Mouse (Mus musculus): ENCODE measurements around the gene Zyx. TPM values are rescaled to one million over a fixed set of nuclear protein-coding genes. Genes with fewer than 3 reads are reported as not detected.

The Zyx gene
- total RNA-seq, 4 experiments from 2014 or later, result 42.1 to 50.3 (median 47.5) TPM

DNA sequence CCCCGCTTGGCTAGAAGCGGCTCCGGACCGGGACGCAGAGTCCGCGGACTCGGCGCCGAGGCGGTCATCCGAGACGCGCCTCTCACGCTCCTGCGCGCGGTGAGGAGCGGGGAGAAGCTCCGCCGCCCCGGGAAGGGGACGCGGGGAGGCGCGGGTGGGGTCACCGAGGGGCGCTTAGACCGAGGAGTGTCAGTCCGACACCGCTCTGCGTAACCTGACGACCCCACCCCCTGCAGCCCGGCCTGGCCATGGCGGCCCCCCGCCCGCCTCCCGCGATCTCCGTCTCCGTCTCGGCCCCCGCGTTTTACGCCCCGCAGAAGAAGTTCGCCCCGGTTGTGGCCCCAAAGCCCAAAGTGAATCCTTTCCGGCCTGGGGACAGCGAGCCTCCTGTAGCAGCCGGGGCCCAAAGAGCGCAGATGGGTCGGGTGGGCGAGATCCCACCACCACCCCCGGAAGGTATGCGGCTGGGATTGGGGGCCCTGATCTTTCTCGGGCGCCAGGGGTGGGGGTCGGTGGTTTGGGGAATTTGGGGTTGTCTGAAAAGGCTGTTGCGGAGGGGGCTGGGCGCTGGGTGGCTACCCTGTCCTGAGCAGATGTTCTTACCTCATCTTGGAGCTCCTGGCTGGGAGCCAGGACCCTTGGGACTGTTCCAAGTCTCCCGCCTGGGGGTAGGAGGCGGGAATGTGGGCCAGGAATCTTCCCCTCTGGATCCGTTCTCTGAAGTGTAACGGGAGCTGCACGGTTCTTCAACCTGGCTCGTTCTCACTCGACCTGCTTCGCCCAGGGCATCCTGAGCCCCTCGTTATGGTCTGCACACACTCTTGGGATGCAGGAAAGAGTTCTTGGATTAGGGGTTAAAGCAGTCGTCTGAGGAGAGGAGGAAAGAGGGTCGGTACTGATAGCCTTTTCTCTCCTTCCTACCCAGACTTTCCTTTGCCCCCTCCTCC lies 864 bp downstream of the Zyx start:
- DNase-seq (ENCODE audit: low spot score in 2 of 2), result peak; percentile 70 to 78

DNA sequence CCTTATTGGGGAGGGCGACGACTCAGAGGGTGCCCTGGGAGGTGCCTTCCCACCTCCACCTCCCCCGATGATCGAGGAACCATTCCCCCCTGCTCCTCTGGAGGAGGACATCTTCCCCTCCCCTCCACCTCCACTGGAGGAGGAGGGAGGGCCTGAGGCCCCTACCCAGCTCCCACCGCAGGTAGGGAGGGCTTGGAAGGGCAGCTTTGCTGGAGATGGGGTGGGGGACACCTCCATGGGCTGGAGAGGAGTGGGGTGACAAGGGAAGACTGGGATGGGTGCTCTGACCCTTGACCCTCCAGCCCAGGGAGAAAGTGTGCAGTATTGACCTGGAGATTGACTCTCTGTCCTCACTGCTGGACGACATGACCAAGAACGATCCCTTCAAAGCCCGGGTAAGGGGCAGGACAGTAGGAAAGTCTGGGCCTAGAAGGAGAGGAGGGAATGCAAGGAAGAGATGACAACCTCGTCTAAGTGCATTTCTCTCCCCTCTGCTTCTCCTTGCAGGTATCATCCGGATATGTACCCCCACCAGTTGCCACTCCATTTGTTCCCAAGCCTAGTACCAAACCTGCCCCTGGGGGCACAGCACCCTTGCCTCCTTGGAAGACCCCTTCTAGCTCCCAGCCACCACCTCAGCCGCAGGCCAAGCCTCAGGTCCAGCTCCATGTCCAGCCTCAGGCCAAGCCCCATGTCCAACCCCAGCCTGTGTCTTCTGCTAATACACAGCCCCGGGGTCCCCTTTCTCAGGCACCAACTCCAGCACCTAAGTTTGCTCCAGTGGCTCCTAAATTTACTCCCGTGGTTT lies 1.7 kb downstream of the Zyx start:
- DNase-seq (ENCODE audit: low spot score in 2 of 2), result no peak

DNA sequence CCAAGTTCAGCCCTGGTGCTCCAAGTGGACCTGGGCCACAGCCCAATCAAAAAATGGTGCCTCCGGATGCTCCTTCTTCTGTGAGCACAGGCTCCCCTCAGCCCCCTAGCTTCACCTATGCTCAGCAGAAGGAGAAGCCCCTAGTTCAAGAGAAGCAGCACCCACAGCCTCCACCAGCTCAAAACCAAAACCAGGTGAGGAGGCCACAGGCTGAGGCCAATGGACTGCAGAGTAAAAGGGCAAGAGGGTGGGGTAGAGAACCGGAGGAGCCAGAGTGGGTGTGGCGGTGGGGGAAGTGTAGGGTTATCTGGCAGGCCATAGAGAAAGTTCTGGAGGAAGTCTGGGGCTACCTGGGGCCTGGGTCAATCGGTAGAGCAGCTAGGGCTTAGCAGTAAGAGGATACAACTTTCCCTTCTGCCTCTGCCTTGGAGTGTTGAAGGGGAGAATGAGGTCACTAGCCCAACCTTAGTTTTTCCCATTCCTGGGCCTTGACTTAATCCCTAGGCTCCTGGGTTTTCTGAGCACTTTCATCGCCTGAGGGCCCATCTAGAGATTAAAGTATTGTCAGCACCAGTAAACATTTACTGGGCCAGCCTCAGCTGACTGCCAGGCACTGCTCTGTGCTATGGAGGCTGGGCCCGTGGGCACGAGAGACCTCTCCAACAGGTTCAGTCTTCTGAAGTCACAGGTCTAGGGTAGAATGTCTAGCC lies 2.5 kb downstream of the Zyx start:
- DNase-seq (ENCODE audit: low spot score in 2 of 2), result no peak

DNA sequence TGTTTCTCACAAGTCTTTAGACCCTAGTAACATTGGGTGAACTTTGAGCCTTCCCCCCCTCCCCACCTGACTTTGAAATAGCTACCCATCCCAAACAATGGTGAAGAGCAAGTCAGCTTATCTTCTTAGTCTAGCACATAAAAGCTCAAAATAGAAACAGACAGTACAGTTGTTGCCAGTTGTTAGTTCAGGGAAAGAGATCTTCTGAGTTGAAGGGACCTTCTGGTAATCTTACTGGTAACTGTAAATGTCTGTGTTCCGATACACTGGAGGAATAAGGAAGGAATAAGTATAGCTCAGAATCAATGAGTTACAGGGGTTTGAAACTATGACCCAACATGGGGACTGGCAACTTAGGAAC lies 3.0 kb downstream of the Zyx start:
- DNase-seq (ENCODE audit: low spot score in 2 of 2), result no peak

DNA sequence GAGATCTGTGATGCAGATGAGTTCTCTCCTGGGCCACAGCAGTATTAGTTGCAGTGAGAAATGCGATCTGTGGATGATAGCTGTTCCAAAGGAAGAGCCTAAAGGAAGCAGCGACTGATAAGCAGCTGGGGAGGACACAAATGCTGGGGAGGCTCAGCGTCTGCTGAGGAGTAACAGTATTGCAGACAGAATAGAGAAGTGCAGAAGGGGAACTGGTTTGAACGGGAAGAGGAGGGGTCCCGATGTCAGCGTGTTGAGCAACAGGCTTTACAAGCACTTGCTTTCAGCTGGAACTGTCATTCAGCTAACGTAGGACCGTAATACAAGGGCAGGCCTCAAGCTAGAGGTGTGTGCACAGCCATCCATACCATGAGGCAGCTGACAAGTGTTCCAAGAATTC lies 3.8 kb downstream of the Zyx start:
- no peak for DNase-seq (ENCODE audit: low spot score in 2 of 2)

DNA sequence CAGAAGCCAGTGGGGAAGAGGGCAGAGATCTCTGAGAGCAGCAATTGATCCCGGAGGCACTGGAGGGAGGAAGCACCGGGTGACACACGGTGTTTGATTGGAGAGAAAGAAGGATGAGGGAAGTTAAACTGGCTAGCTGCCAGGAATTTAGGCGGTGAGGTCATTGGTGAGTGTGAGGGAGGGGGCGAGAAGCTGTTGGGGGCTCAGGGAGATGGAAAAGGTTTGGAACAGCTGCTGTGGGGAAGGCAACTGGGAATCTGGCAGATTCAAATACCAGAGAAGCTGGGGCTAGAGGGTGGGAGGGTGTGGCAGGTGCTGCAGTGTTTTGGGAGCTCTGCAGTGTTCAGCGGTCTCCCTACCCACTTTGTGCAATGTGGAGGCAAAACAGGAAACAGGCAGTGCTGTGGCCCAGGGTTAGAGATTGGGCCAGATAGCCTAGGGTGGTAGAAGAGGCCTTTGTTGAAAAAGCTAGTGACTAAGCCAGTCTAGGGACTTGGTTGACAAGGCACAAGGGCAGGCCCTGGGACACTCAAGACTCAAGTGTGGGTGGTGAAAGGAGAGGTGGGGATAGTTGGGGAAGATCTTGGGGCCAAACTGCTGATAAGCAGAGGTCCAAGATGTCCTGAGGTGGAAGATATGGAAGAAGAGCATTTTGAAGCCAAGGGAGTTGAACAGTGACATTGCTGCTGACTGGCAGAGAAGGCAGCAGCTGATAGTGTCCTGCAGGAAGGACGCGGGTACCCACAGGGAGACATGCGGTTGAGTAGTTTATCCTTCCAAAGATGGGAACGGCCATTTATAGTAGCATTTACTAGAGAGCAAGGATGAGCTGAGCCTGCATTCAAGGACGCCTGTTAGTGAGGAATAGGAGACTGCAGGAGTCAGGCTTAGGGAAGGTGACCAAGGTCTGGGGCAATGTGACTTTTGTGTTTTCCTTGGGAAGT lies 4.9 kb downstream of the Zyx start:
- DNase-seq (ENCODE audit: low spot score in 2 of 2), result no peak

DNA sequence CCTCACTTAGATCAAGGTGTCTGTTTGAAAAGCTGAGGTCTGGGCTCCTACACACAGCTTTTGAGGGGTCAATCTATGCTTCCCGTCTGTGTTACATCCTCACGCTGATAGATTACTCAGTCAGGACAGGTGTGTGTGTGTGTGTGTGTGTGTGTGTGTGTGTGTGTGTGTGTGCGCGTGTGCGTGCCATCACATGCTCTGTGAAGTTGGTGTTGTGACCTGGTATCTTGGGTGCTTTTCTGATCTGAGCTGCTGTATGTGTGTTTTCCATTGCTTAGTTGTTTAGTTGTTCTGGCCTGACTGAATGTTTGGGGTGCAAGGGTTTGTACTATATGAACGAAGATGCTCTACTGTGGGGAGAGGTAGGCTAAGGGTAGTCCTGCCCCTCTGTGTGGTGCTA lies 5.9 kb downstream of the Zyx start:
- DNase-seq (ENCODE audit: low spot score in 2 of 2), result no peak

DNA sequence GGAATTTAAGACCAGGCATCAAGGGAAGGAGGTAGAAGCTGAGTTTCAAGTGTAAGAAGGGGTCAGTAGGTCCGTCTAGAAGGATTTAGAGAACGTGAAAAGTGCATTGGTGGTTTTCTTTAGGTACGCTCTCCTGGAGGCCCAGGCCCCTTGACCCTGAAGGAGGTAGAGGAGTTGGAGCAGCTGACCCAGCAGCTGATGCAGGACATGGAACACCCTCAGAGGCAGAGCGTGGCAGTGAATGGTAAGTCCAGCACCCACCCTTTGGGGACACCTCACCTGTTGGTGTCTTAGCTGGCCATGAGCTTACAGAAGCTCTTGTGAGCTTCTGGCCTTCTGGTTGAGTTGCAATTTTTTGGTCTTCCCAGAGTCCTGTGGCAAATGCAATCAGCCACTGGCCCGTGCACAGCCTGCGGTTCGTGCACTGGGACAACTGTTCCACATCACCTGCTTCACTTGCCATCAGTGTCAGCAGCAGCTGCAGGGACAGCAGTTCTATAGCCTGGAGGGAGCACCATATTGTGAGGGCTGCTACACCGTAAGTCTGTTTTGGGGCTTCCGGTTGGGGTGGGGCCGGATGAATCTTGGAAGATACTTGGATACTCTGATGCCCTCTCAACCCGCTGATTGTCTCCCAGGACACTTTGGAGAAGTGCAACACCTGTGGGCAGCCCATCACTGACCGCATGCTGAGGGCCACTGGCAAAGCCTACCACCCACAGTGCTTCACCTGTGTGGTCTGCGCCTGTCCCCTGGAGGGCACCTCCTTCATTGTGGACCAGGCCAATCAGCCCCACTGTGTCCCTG lies 6.6 kb downstream of the Zyx start:
- no peak for DNase-seq (ENCODE audit: low spot score in 2 of 2)

DNA sequence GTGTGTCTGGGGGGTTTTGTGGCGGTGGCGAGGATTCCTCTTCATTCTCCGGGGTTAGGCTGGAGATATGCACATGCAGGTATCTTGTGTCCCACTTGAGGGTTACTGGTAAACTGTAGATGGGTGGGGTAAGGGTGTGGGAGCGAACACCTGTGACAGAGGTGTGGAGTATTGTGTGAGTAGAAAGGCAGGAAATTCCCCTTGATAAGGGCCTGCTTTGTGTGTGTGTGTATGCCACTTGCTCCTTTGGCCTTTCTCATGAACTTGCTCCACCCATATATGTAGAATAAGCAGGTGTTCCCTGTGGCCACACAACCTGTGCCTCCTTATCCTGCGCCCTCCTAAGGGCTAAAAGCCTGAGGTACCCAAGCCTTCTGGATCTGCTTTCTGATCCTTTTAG lies 7.5 kb downstream of the Zyx start:
- no peak for DNase-seq (ENCODE audit: low spot score in 2 of 2)

DNA sequence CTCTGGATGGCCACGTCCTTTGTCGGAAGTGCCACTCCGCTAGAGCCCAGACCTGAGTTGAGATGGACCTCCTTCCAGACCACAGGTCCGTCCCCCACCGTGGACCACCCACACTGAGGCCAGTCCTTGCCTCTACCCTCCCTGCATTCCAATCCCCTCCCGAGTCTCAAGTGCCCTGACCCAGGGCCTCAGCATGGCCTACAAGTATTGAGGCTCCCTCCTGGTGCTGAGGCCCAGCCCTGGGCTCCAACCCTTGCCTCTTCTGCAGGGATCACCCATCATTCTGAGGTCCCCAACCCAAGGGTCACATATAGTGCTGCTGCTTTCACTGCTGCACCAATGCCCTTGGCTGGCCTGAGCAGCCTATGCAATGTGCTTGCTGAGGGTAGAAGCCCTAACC lies 8.5 kb downstream of the Zyx start:
- DNase-seq (ENCODE audit: low spot score in 2 of 2), result no peak

DNA sequence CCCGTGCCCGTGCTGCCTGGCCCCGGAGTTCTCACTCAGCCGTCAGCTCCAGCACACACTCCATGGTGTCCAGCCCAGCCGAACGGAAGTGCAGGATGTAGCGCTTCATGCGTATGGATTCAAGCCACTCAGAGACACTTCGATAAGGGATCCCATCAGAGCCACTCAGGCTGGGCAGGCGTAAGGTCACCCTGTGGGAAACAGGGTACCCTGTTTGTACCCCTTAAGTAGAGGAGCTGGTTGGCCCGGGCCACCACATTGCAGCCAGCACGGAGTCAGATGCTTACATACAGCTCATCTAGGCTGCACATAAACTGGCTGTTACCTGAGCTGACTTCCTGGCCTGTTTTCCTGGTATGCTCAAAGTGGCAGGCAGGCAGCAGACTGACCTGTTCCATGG lies 9.5 kb downstream of the Zyx start:
- DNase-seq (ENCODE audit: low spot score in 2 of 2), result no peak

DNA sequence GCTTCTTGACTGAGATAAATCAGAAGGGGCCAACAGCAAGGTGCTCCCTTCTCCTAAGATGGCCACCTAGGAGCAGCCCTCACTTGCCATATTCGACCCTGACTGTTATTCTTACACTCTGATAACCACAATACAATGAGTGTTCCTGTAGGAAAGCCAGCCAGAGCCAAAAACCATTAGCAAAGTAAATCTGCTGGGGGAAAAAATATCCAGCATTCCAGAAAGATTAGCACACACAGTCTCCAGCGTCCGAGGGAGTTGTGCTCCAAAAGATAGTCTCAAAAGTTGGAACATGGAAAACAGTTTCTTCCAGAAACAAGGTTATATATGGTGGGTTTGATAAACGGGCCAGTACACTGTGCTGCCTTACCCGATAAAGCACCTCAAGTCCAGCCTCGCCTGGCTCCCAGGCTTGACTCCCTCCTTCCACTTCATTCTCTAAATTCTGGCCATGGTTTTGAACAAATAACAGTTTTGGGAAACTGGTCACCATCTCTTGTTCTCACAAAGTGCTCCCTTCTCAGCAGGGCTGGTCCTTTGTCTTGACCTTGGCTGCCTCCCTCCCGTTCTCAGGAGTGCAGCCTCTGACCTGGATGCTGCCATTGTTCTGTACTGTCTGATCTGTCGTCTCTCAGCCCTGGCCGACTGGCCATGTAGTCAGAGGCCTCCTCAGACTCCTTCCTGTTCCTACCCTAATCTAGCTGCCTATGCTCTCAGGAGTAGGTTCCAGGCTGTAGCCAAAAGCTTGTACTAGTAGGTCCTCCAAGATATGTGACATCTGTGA lies 10.1 kb downstream of the Zyx start:
- no peak for DNase-seq (ENCODE audit: low spot score in 2 of 2)

DNA sequence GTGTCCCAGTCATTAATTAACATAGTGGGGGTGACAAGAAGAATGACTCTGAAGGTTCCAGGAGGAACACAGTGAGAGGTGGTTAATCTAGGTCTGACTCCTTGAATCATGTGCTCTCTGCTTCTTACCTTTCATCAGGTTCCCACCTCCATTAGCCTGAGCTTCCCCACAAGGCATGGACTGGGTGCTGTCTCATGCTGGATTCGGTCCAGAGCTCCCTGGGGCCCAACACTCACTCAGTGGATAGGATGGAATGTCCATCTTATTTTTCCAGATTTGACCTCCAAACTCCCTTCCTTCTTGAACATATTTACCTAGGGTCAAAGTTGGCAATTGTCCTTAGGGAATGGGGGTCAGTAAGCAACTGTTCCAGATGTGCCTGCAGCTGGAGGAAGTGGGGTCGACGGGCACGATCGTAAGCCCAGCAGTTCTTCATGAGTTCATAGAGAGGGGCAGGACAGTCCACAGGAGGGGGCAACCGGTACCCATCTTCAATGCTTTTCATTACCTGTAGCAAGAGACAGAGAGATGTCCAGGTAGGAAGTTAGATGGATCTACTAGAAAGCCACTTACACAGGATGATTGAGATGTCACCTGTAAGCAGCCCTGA lies 10.9 kb downstream of the Zyx start:
- no peak for DNase-seq (ENCODE audit: low spot score in 2 of 2)

DNA sequence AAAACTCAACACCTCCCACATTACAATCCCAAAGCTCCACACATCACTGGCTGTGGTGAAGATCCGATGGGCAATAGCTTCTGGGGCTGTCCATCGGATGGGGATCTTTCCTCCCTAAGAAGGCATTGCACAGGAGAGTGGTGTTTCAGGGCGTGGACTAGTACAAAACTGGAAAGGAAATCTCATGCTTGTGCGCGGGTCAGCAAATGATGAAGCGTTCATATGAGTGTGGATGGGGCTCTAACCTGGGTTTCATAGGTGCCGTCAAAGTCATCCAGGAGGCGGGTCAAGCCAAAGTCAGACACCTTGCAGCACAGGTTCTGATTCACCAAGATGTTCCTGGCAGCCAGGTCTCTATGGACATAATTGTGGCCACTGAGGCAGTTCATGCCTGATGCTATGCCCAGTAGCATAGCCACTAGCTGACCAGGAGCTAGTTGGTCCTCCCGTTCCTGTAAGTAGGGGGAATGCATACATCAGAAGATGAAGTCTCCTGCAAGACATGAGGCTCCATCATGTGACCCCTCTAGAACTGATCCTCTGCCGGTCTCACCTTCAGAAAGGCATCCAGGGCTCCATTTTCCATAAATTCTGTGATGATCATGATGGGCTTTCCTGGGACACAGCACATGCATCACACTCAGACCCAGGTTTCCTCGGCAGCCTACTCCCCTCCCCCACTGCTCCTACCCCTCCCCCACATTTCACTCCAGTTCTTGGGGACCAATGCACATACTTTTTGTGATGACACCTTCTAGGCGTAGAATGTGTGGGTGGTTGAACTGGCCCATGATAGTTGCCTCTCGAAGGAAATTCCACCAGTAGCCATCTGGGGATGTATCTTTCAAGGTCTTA lies 11.8 kb downstream of the Zyx start:
- DNase-seq (ENCODE audit: low spot score in 2 of 2), result no peak

DNA sequence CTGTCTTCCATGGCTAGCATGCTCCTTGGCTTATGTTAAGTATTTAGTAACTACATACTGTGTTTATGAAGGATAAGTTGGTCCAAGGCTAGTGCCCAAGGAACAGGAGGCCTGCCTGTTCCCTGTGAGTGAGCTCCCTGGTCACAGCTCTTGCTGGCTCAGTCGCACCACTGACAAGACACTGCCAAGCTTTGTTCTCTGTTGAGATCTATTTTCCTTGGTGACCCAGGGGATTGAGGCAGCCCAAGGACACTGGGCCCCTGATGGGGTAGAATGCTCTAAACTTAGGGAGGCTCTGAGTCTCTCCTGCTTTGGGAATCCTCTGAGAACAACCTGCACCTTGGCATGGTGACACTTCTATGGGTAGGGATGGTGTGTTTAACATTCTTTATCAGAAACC lies 12.6 kb downstream of the Zyx start:
- DNase-seq (ENCODE audit: low spot score in 2 of 2), result no peak

DNA sequence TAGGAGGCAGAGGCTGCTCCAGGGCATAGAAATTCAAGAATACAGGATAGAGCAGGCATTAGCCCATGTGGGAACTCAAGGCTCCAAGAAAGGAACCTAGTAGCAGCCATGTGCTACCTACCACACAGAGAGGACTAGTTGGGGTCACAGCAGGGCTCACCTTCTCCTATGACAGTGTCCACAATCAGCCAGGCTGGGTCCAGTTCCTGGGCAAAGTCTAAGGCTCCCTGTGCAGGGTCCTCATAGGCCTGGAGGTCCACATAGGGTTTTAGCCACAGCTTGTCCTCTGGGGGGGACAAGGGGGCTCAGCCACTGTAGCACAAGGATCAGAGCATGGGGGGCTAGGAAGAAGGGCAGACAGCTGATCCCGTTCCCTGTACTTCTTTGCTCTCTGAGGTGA lies 13.1 kb downstream of the Zyx start:
- DNase-seq (ENCODE audit: low spot score in 2 of 2), result no peak

DNA sequence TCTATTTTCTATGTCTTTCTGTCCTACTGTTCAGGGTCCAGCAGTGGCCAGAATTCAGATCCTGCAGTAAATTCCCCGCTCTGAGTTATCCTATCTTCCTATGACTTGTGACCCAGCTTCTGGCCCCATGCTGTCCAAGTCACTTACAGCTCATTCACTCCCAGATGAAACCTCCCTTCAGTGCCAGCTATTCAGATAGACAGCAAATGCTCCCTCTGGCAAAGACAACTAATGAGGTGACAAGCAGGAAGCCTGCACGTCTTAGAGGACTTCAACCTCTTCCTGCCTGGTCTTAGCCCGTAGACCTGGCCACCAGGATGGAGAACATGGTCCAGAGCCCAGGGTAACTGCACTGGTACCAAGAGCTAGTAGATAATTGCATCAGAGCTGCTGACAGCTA lies 13.5 kb downstream of the Zyx start:
- DNase-seq (ENCODE audit: low spot score in 2 of 2), result no peak

DNA sequence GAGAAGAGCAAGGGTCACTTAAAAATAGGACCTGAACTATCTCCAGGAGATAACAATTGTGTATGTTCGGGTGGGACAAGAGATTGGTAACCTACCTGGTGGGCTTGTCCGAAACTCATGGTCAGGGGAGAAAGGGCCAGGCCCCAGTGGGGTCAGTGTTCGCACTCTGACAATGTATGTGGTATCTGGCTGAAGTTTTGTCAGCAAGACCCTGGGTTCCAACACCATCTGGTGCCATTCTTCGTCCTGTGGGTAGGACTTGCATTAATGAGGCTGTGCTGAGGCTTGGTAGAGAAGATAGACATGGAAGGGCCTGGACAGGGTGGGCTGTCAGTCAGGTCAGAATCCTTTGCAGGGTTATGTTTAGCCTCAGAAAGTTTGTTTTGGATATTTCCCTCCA lies 14.6 kb downstream of the Zyx start:
- DNase-seq (ENCODE audit: low spot score in 2 of 2), result no peak
